Mouse (Mus musculus) testis, adult 2 months (tissue): Measurements from ENCODE around the gene Map6d1.

Source experiments
- CTCF ChIP-seq: fragments of 200-500 bp; IDR thresholded peaks from 2 replicates; pipeline ENCODE4 v1.5.1; 2012; ENCODE audit warnings: low read depth, mild to moderate bottlenecking, inconsistent platforms, low read length, moderate library complexity; ENCODE audit not compliant: control insufficient read depth, insufficient read depth, insufficient replicate concordance
- POLR2A ChIP-seq: fragments of 200-500 bp; IDR thresholded peaks from 2 replicates; pipeline ENCODE4 v1.6.1; 2012; ENCODE audit warnings: low read depth, mild to moderate bottlenecking, inconsistent platforms, low read length, moderate library complexity; ENCODE audit not compliant: control insufficient read depth

DNA sequence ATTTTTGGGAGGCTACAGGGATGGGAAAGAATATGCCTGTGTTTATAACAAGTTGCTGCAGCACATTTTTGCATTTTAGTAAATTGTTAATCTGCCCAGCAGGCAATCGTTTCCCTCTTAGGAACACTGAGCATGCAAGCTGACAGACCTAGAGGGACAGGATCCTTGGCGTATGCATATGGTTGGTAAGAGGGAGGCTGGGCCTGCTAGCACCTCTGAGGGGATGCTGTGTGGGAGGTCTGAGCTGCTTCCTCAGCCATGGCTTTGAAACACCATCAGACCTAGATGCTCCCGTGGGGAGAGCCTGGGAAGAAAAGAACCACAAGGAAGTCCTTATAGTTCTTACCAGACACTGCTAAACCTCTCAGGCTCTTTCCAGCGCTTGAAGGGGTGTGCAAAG is 6.8 kb downstream of the Map6d1 start:
- TF ChIP-seq POLR2A (no peak), CTCF (no peak)
